Mouse (Mus musculus): ENCODE results near the gene Dusp22. TPM values are rescaled to one million over a fixed set of nuclear protein-coding genes. Genes with fewer than 3 reads are reported as not detected.

The Dusp22 gene
- polyA plus RNA-seq (2016; fragmentation: Nextera tagmentation; extraction: Ambion mirVana), result 21.1 and 24.3 TPM in 2 replicates

GRCm38 (mm10) chr13:30659613-30660505, at the start of gene Dusp22:
Gene Dusp22 (plus strand): TSS chr13:30659999.
- under 1% methylated on average over 73 of the region's 74 CpGs for WGBS
- H3K27ac ChIP-seq, result peak within 1 kb of the TSS; percentile 92
- H3K4me1 ChIP-seq, result peaks cover 11% of the 10 kb centered on the region
- H3K4me3 ChIP-seq, result peak within 1 kb of the TSS; percentile 71
- H3K36me3 ChIP-seq, result no peaks in the 10 kb centered on the region
- peak; percentile 85 for DNase-seq (ENCODE audit: low spot score)
- H3K27me3 ChIP-seq (ENCODE audit: insufficient read depth, poor library complexity, severe bottlenecking), result no peaks in the 10 kb centered on the region
- H3K9me3 ChIP-seq, result no peaks in the 10 kb centered on the region

GRCm38 (mm10) chr13:30612079-30612794, 47.6 kb upstream of the Dusp22 start:
- no peak overlapping the region for H3K27ac ChIP-seq
- H3K36me3 ChIP-seq, result no peaks in the 10 kb centered on the region
- no peaks in the 10 kb centered on the region for H3K27me3 ChIP-seq (ENCODE audit: insufficient read depth, poor library complexity, severe bottlenecking)
- H3K9me3 ChIP-seq, result no peaks in the 10 kb centered on the region
- DNase-seq (ENCODE audit: low spot score), result no peak
- no peaks in the 10 kb centered on the region for H3K4me1 ChIP-seq
- WGBS, result 85% methylated on average over 6 of the region's 6 CpGs
- H3K4me3 ChIP-seq, result no peak overlapping the region

GRCm38 (mm10) chr13:30619684-30620083, 40.1 kb upstream of the Dusp22 start:
- H3K36me3 ChIP-seq, result no peaks in the 10 kb centered on the region
- no peak overlapping the region for H3K4me3 ChIP-seq
- no peak for DNase-seq (ENCODE audit: low spot score)
- H3K9me3 ChIP-seq, result no peaks in the 10 kb centered on the region
- no peaks in the 10 kb centered on the region for H3K4me1 ChIP-seq
- WGBS, result 54% methylated on average over 3 of the region's 3 CpGs
- H3K27ac ChIP-seq, result no peak overlapping the region
- H3K27me3 ChIP-seq (ENCODE audit: insufficient read depth, poor library complexity, severe bottlenecking), result no peaks in the 10 kb centered on the region

- no peak overlapping the region for H3K4me3 ChIP-seq
- H3K9me3 ChIP-seq, result no peaks in the 10 kb centered on the region
- no peak for DNase-seq (ENCODE audit: low spot score)
- no peaks in the 10 kb centered on the region for H3K27me3 ChIP-seq (ENCODE audit: insufficient read depth, poor library complexity, severe bottlenecking)
- no peak overlapping the region for H3K27ac ChIP-seq
- 65% methylated on average over 8 of the region's 8 CpGs for WGBS
- H3K36me3 ChIP-seq, result no peaks in the 10 kb centered on the region
- no peaks in the 10 kb centered on the region for H3K4me1 ChIP-seq
These were observed 31.4 kb upstream of the Dusp22 start for GRCm38 (mm10) chr13:30628195-30629048.

- 70% methylated on average over 10 of the region's 10 CpGs for WGBS
- Histone ChIP-seq H3K27me3 (ENCODE audit: insufficient read depth, poor library complexity, severe bottlenecking) (no peaks in the 10 kb centered on the region), H3K27ac (no peak overlapping the region), H3K9me3 (no peaks in the 10 kb centered on the region), H3K36me3 (no peaks in the 10 kb centered on the region), H3K4me3 (no peak overlapping the region), H3K4me1 (no peaks in the 10 kb centered on the region)
- no peak for DNase-seq (ENCODE audit: low spot score)
These were observed 29.9 kb upstream of the Dusp22 start for GRCm38 (mm10) chr13:30629794-30630410.

- Histone ChIP-seq H3K9me3 (no peaks in the 10 kb centered on the region), H3K36me3 (no peaks in the 10 kb centered on the region), H3K27ac (no peak overlapping the region), H3K4me3 (no peak overlapping the region), H3K27me3 (ENCODE audit: insufficient read depth, poor library complexity, severe bottlenecking) (no peaks in the 10 kb centered on the region), H3K4me1 (no peaks in the 10 kb centered on the region)
- DNase-seq (ENCODE audit: low spot score), result no peak
- WGBS, result 59% methylated on average over 6 of the region's 6 CpGs
These were observed 26.8 kb upstream of the Dusp22 start for GRCm38 (mm10) chr13:30632998-30633397.

- no peaks in the 10 kb centered on the region for H3K27me3 ChIP-seq (ENCODE audit: insufficient read depth, poor library complexity, severe bottlenecking)
- no peaks in the 10 kb centered on the region for H3K4me1 ChIP-seq
- no peak for DNase-seq (ENCODE audit: low spot score)
- WGBS, result 70% methylated on average over 4 of the region's 4 CpGs
- no peaks in the 10 kb centered on the region for H3K36me3 ChIP-seq
- H3K27ac ChIP-seq, result no peak overlapping the region
- no peaks in the 10 kb centered on the region for H3K9me3 ChIP-seq
- H3K4me3 ChIP-seq, result no peak overlapping the region
These were observed 23.3 kb upstream of the Dusp22 start for GRCm38 (mm10) chr13:30636453-30636852.

- no peaks in the 10 kb centered on the region for H3K36me3 ChIP-seq
- no peak overlapping the region for H3K4me3 ChIP-seq
- H3K9me3 ChIP-seq, result no peaks in the 10 kb centered on the region
- no peaks in the 10 kb centered on the region for H3K4me1 ChIP-seq
- H3K27ac ChIP-seq, result no peak overlapping the region
- no peak for DNase-seq (ENCODE audit: low spot score)
- WGBS, result 78% methylated on average over 5 of the region's 5 CpGs
- H3K27me3 ChIP-seq (ENCODE audit: insufficient read depth, poor library complexity, severe bottlenecking), result no peaks in the 10 kb centered on the region
These were observed 21.3 kb upstream of the Dusp22 start for GRCm38 (mm10) chr13:30638378-30639115.

- Histone ChIP-seq H3K27me3 (ENCODE audit: insufficient read depth, poor library complexity, severe bottlenecking) (no peaks in the 10 kb centered on the region), H3K4me1 (no peaks in the 10 kb centered on the region), H3K4me3 (no peak overlapping the region), H3K27ac (no peak overlapping the region), H3K36me3 (no peaks in the 10 kb centered on the region), H3K9me3 (no peaks in the 10 kb centered on the region)
- 63% methylated on average over 4 of the region's 4 CpGs for WGBS
- no peak for DNase-seq (ENCODE audit: low spot score)
These were observed 17.7 kb upstream of the Dusp22 start for GRCm38 (mm10) chr13:30642053-30642452.

GRCm38 (mm10) chr13:30648461-30648860, 11.3 kb upstream of the Dusp22 start:
- Histone ChIP-seq H3K4me1 (no peaks in the 10 kb centered on the region), H3K27me3 (ENCODE audit: insufficient read depth, poor library complexity, severe bottlenecking) (no peaks in the 10 kb centered on the region), H3K4me3 (no peak overlapping the region), H3K9me3 (no peaks in the 10 kb centered on the region), H3K36me3 (no peaks in the 10 kb centered on the region), H3K27ac (no peak overlapping the region)
- no peak for DNase-seq (ENCODE audit: low spot score)

GRCm38 (mm10) chr13:30649197-30649596, 10.6 kb upstream of the Dusp22 start:
- H3K9me3 ChIP-seq, result no peaks in the 10 kb centered on the region
- no peak for DNase-seq (ENCODE audit: low spot score)
- WGBS, result 89% methylated on average over 5 of the region's 5 CpGs
- no peaks in the 10 kb centered on the region for H3K27me3 ChIP-seq (ENCODE audit: insufficient read depth, poor library complexity, severe bottlenecking)
- H3K4me1 ChIP-seq, result no peaks in the 10 kb centered on the region
- H3K27ac ChIP-seq, result no peak overlapping the region
- no peak overlapping the region for H3K4me3 ChIP-seq
- no peaks in the 10 kb centered on the region for H3K36me3 ChIP-seq

- no peaks in the 10 kb centered on the region for H3K27me3 ChIP-seq (ENCODE audit: insufficient read depth, poor library complexity, severe bottlenecking)
- DNase-seq (ENCODE audit: low spot score), result no peak
- no peaks in the 10 kb centered on the region for H3K36me3 ChIP-seq
- H3K9me3 ChIP-seq, result no peaks in the 10 kb centered on the region
- H3K27ac ChIP-seq, result no peak overlapping the region
- 89% methylated on average over 1 of the region's 1 CpGs for WGBS
- no peaks in the 10 kb centered on the region; the same call in 1 of the 2 replicates for H3K4me1 ChIP-seq
- H3K4me3 ChIP-seq, result no peak overlapping the region
These were observed 9.1 kb upstream of the Dusp22 start for GRCm38 (mm10) chr13:30650684-30651083.
